Mouse (Mus musculus): ENCODE measurements at regions not wholly inside any gene's neighbourhood (a gene's known extent, or its start where the extent isn't known, plus 50 kb on each side); places are given as distances from the start of the nearest gene placed in this dataset.

- TF ChIP-seq CTCF (IDR thresholded peaks at IDR 0.05; ENCODE audit: low read depth, low read length) (no peak), POLR2AphosphoS5 (IDR thresholded peaks at IDR 0.05; ENCODE audit: insufficient replicate concordance, low read depth, low read length) (no peak)
Observed at GRCm38 (mm10) chr13:115727986-115728385, 581.5 kb downstream of the Isl1 start.

All from G1E (cell line).